Mouse (Mus musculus) layer of hippocampus, postnatal 10 days (tissue): ENCODE results near the gene Slc6a11. TPM values are rescaled to one million over a fixed set of nuclear protein-coding genes. Genes with fewer than 3 reads are reported as not detected.
A peak's percentile ranks its signal among the peaks of the same experiment; 100 is the strongest.

Source experiments
- DNase-seq, 2 experiments: peaks; one replicate each; pipeline ENCODE4 v3.0.0; 2021; ENCODE audit warnings: low spot score in 2 of 2
- long read RNA-seq: library from polyadenylated mRNA; stranded (forward); transcript quantifications from one replicate; pipeline ENCODE4 v2.0.0, GENCODE M21; 2023
- total RNA-seq, 2 experiments: library from RNA; stranded (reverse); gene quantifications; 2 replicates each; pipeline ENCODE4 v1.2.3; 2021

The Slc6a11 gene
- 100 to 1,000 TPM; 154 to 167 TPM for total RNA-seq
- long read RNA-seq, full-length matches to known transcripts = 3 of 28 reads
- long read RNA-seq, partial matches to known transcripts = 24 of 28 reads
- long read RNA-seq, other reads (novel, unspliced or antisense) = 1 of 28 reads

- peak; percentile 49 to 70 for DNase-seq
Measured at GRCm38 (mm10) chr6:114131122-114131872, at the start of gene Slc6a11. Gene Slc6a11, plus strand, starts transcription at chr6:114131241.

DNA sequence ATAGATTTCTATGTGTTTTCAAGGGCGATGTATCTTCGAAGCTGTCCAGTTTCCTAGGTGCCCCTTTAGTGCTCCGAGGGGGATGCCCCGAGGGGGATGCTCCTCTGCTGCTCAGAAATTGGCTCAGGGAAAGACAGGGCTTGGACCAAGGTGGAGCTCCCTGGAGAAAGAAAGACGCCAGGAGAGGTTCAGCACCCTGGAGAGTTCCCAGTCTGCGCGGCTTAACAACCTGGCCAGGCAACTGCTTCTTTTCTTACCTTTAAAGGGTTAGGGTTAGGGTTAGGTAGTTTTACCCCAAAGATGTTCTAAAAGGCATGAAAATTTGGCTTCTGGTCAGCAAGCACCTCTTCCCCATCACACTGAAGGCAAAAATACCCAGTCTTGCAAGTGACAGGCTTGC, 43.9 kb upstream of the Slc6a11 start:
- no peak for DNase-seq

- DNase-seq = peak; percentile 87
Measured at GRCm38 (mm10) chr6:114089626-114090025, 41.4 kb upstream of the Slc6a11 start.

GRCm38 (mm10) chr6:114092216-114092615, 38.8 kb upstream of the Slc6a11 start:
- DNase-seq = no peak

- peak; percentile 69 to 72 for DNase-seq
Measured at GRCm38 (mm10) chr6:114094251-114094650, 36.8 kb upstream of the Slc6a11 start.

DNA sequence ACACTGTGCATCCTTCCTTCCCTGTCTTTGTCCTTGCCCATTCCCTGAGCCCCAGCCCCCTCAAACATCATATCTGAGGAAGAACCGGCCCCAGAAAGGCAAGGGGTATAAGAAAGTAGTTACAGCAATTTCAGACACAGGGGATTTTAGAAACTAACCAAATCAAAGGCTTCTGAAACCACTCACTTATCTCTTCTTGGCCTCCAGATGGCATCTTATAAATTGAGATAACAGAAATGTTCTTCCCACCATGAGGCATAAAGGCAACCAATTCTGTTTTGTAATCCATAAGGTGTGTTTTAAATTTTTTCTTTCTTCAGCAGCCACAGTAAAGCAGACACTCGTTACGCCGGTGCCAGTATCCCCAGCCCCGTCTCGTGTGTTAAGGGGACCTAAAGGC, 34.5 kb upstream of the Slc6a11 start:
- no peak for DNase-seq

GRCm38 (mm10) chr6:114101923-114102322, 29.1 kb upstream of the Slc6a11 start:
- DNase-seq = no peak

GRCm38 (mm10) chr6:114119507-114119906, 11.5 kb upstream of the Slc6a11 start:
- DNase-seq = no peak

- DNase-seq = no peak
Measured at GRCm38 (mm10) chr6:114125530-114125929, 5.5 kb upstream of the Slc6a11 start.

- peak; percentile 30 to 50 for DNase-seq
Measured at GRCm38 (mm10) chr6:114132472-114132871, 1.4 kb downstream of the Slc6a11 start.

DNA sequence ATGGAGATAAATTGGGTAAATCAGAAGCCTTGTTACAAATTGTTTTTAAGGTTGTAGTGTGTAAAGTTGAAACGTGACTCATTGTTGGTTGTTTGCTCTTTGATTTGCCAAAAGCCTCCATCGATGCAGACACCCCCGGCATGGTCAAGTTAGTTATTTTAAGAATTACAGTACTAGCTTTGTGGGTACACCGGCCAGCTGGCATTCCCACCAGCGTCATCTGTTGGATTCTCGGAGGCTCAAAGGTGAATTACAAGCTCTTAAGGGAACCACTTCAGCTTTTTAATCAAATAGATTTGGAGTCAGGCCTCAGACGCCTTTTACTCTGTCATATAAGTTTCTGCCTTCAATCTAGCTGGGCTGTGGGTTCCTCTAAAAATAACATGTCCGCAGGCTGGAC, 1.9 kb downstream of the Slc6a11 start:
- no peak for DNase-seq

DNA sequence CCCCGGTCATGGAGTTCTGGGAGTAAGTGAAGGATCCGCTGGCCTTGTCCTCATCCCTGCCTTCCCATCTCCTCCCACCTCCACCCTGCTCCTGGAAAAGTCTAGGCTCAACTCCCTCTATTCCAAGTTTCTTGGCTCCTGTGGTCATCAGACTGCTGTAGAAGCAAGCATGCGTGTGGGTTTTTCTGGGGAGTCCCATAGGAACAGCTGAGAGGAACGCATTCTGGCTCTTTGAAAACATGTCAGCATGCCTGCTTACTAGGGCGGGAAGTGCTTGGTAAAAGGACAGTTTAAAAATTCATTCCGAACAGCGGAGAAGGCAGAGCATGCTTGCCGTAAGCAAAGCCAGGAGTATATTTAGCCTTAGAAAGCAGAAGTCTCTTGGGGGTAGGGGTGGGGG, 7.9 kb downstream of the Slc6a11 start:
- no peak for DNase-seq

DNA sequence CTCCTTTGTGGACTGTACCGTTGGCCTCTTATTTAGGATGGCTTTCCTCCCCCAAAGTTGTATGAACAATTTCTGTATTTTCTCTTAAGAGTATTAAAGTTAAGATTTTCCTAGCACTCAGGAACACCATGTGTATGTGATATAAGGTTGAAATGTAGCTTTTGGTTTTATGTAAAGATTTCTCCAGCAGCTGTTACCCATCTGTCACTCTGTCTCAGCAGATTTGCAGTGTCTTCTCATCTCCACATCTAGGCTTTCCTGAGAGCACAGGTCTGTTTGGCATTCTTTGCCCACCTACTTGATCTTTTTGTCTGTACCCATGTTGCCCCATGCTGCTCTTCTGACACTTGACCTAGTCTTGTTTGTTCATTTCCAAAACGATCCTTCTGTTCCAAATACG, 10.4 kb downstream of the Slc6a11 start:
- no peak for DNase-seq

DNA sequence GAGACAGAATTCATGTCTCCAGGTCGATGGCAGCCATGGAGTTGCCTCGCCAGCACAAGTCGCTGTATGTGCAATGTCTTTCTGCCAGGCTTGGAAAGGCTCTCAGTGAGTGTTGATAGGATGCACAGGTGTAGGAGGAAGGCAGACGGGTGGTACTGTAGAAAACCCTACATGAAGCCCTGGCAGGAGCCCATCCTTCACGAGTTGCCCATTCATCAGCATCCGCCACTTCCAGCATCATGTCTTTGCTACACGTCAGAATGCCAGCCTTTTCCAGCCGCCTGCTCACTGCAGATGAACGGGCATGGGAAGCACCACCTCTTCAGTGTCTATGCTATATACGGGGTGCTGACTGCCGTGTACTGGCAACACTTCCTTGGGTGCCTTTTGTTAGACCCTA, 11.4 kb downstream of the Slc6a11 start:
- no peak for DNase-seq

- DNase-seq = peak in 1 of 2 experiments; percentile 22
Measured at GRCm38 (mm10) chr6:114143544-114143943, 12.5 kb downstream of the Slc6a11 start.

DNA sequence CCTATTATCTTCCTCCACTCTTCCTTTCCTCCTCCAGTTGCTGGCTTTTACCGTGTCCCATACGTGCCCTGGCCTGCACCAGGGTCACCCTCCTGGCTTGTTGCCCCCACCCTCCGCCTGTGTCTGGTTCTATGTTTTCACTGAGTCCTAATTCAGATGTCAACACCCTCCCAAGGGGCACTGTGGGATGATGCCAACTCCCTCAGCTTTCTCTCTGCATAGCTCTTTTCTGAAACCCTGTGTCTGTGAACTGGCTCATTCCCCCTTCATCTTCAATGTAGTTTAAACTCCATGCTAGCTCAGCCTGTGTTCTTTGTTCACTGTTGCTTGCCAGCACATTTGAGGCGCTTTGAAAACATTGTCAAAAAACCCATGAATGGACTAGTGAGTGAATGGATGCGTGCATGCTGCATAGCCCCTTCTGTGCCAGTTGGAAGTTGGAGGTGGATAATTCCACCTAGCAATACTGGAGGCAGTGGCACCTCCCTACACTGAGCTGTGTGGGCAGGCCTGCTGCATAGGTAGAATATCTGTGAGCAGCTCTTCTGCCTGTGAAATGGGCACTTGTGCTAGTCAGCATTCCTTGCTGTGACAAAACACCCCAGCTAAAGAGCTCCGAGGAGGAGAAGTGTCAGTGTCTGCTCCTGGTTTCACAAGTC, 13.5 kb downstream of the Slc6a11 start:
- DNase-seq = no peak

GRCm38 (mm10) chr6:114145650-114146329, 14.7 kb downstream of the Slc6a11 start:
- DNase-seq = no peak

DNA sequence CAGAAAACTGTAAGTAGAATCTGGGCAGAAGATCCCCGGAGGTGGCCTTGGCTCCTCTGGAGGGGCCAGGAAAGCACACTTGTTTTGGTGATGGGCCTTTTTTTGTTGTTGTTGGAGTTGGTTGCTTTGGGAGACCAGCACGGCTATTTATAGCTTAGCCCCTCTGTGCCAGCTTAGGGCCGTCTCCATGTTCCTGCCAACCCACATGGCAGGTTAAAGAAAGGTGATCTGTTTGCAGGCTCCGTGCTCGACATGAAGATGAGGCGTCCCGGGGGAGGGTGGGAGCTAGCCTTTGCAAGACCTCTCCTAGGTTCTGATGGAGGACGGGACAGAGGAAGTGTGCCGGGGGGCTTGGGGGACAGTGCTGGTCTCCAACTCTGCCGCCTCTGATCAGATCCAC, 24.7 kb downstream of the Slc6a11 start:
- no peak for DNase-seq

DNA sequence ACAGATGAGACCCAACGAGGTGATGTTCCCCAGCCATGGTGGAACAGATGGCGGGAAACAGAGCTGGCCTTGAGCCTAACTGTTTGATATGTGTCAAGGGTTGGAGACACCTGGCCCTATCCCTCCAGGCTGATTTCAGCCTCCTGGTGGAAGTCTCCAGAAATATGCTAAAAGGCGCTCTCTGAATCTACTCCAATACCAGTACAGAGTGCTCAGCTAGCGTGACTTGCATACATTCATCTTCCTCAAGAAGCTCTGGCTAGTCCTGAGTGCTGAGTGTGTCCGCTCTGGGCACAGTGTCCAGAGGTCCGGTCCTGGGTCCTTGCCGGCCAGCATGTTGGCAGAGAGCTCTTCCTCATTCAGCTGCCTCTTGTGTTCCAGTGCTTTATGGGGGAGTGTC, 27.8 kb downstream of the Slc6a11 start:
- peak in 1 of 2 experiments; percentile 54 for DNase-seq

DNA sequence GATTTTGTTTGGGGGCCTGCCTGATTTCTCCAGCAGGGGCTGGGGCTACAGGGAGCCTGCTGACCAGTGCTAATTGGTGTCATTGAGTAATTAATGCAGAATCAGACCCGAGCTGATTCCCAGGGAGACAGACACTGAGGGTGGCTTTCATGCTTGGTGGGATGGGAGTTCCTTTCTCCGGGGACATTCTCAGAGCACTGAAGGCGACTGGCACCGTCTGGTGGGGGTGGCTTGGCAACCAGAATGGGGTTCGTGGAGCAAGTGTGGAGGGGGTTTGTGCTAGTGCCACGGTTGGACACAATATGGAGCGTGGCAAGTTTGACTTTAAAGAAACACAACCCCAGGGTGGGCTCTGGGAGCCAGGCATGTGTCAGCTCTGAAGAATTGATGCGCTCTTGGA, 29.7 kb downstream of the Slc6a11 start:
- DNase-seq = peak in 1 of 2 experiments; percentile 48

- DNase-seq = no peak
Measured at GRCm38 (mm10) chr6:114174052-114174397, 43.0 kb downstream of the Slc6a11 start.
